Mouse (Mus musculus) heart, adult 2 months (tissue): Measurements from ENCODE around the gene Sox8.

Experiments used
- CTCF ChIP-seq: fragments of 200-600 bp; IDR thresholded peaks from 2 replicates; pipeline ENCODE4 v1.8.1; 2022; ENCODE audit warnings: antibody characterized with exemption, mild to moderate bottlenecking, moderate library complexity
- EP300 ChIP-seq: fragments of 200-500 bp; IDR thresholded peaks from 2 replicates; pipeline ENCODE4 v1.6.1; 2011; ENCODE audit warnings: low read depth, low read length, control low read depth; ENCODE audit not compliant: insufficient read depth
- POLR2A ChIP-seq: fragments of 200-500 bp; IDR thresholded peaks from 2 replicates; pipeline ENCODE4 v1.6.1; 2011; ENCODE audit warnings: mild to moderate bottlenecking, low read depth, low read length, control low read depth; ENCODE audit not compliant: insufficient read depth

- no peak for TF ChIP-seq CTCF
- TF ChIP-seq POLR2A = no peak
- no peak for TF ChIP-seq EP300
Observed at GRCm38 (mm10) chr17:25561223-25562028, 9.1 kb downstream of the Sox8 start.
